Mouse (Mus musculus) embryonic fibroblast, embryonic 13.5 days (primary cell): ENCODE results near the gene Mroh9. TPM values are rescaled to one million over a fixed set of nuclear protein-coding genes. Genes with fewer than 3 reads are reported as not detected.
A peak's percentile ranks its signal among the peaks of the same experiment; 100 is the strongest.

Experiments
- H3K27ac ChIP-seq: 2 replicates; pipeline ENCODE4 v1.5.1; 2012; ENCODE audit warnings: low read length, control low read depth, inconsistent platforms; ENCODE audit not compliant: insufficient read depth
- H3K4me1 ChIP-seq: 2 replicates; pipeline ENCODE4 v1.6.1; 2011; ENCODE audit warnings: low read length; ENCODE audit not compliant: control insufficient read depth, insufficient read depth
- H3K4me3 ChIP-seq: 2 replicates; pipeline ENCODE4 v1.5.1; 2011; ENCODE audit warnings: mild to moderate bottlenecking, control low read depth, low read length; ENCODE audit not compliant: insufficient read depth
- CTCF ChIP-seq: IDR thresholded peaks from 2 replicates; pipeline ENCODE4 v1.5.1; 2011; ENCODE audit warnings: mild to moderate bottlenecking, control low read depth, low read length, moderate library complexity, borderline replicate concordance; ENCODE audit not compliant: insufficient read depth
- POLR2A ChIP-seq: IDR thresholded peaks from 2 replicates; pipeline ENCODE4 v1.6.1; 2011; ENCODE audit warnings: low read depth, mild to moderate bottlenecking, control low read depth, low read length, moderate library complexity
- polyA plus RNA-seq: library from polyadenylated mRNA; stranded (reverse); fragments of >200 nt; gene quantifications from 2 replicates; pipeline ENCODE4 v1.2.4, GENCODE M21; 2011; ENCODE audit warnings: low read depth; ENCODE audit not compliant: missing spikeins, insufficient read length

The Mroh9 gene
- not detected in 2 replicates for polyA plus RNA-seq

DNA sequence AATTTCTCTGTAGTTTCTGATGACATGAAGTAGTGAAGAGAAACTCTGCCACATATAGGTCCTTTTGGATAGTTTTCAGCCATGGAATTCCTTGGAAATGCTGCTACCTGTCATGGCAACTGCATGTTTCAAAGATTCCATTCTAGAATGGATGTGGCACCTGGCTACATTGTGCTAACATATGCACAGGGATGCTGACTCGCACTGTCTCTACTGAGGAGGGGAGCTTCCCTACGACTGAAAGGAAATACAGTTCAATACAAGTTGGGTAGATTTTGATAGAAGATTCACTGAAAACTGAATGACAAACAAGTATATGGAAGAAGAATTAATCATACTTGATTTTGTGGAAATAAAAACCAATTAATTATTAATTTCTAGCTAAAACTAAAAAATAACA, at the start of gene Mroh9:
TSS of gene Mroh9 (minus strand) at position 101 of the 400 bp plus-strand sequence.
- TF ChIP-seq CTCF (no peak), POLR2A (no peak)
- no peak within 1 kb of the TSS for H3K4me3 ChIP-seq
- H3K4me1 ChIP-seq: no peaks in the 10 kb centered on the region
- no peak within 1 kb of the TSS for H3K27ac ChIP-seq

- TF ChIP-seq POLR2A: no peak
- no peak for TF ChIP-seq CTCF
- Histone ChIP-seq H3K27ac (peak overlapping the region; percentile 10), H3K4me3 (no peak overlapping the region), H3K4me1 (peaks cover 7% of the 10 kb centered on the region)
Measured at GRCm38 (mm10) chr1:163129976-163130375, 44.5 kb upstream of the Mroh9 start.

- no peak overlapping the region for H3K4me3 ChIP-seq
- TF ChIP-seq CTCF: no peak
- no peak for TF ChIP-seq POLR2A
- H3K4me1 ChIP-seq: peaks cover 7% of the 10 kb centered on the region
- H3K27ac ChIP-seq: peak overlapping the region; percentile 24
Measured at GRCm38 (mm10) chr1:163129129-163129900, 43.8 kb upstream of the Mroh9 start.

DNA sequence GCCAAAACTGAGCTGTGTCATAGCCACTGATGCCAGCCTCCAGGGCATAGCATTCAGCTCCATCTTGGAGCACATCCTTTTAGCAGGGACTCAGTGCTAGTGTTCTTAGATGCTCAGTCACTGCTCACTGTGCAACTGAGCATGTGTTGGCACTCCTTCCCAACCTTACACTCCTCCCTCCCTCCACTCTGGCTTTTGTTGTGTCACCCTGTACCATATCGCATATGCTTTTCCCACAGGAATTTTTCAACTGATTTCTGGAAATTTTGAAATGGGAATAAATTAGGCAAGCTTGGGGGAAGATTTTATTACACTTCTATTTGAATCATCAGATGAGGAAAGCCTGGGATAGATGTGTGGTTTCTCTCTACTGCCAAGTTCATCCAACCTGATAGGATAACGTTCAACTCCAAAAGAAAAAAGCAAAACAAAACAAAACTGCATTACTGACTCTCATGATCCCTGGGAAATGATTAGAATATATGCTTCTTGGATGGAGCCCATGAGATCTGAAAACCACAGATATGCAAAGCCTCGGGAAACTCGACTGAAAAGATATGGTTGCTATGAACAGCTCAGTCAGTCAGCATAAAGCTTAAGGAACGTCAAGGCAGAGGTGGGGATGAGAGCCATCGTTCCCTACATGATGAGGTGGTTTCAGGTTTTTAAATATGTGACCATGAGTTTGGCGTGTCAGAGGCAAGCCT, 40.9 kb upstream of the Mroh9 start:
- H3K4me3 ChIP-seq: no peak overlapping the region
- peaks cover 11% of the 10 kb centered on the region for H3K4me1 ChIP-seq
- H3K27ac ChIP-seq: peak overlapping the region; percentile 67
- TF ChIP-seq POLR2A (no peak; the same call in none of the 2 replicates), CTCF (no peak)

- TF ChIP-seq POLR2A: no peak
- no peak for TF ChIP-seq CTCF
- Histone ChIP-seq H3K4me3 (no peak overlapping the region), H3K27ac (no peak overlapping the region)
Measured at GRCm38 (mm10) chr1:163122414-163122813, 36.9 kb upstream of the Mroh9 start.

DNA sequence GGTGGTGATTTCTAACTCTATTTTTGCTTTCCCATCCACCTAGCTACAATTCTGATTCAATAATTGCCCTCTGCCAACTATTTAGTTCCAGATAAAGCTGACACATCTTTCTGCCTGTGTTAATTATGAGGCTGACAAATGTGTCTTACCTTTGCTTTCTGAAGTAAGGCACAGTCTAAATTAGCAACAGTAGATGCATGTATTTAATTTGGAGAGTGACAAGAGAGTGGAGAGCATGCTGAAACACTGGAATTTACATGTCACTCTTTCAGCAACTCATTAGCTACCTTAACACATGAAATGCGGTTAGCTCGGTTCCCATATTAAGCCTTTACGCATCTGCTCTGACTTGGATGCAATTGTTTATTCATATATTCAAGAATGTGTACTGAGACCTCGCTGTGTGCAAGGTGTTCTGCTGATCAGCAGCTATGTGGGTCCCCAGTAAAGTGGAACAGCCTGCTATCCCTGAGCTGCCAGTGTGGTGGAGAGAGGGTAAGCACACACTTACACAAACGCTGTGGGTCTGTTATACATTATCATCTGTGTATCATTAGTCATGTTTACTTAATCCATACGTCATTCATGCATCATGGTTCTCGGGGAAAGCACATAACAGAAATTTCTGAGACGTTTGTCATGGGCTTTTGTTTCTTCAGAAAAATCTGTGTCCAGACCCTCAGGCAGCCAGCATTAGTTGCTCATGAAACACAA, 28.1 kb upstream of the Mroh9 start:
- H3K27ac ChIP-seq: peak overlapping the region; percentile 89
- TF ChIP-seq POLR2A (no peak), CTCF (no peak)
- H3K4me1 ChIP-seq: peaks cover 14% of the 10 kb centered on the region
- H3K4me3 ChIP-seq: no peak overlapping the region

More at GRCm38 (mm10) chr1:163122414-163122813, 36.9 kb upstream of the Mroh9 start:
- peaks cover 9% of the 10 kb centered on the region for H3K4me1 ChIP-seq

DNA sequence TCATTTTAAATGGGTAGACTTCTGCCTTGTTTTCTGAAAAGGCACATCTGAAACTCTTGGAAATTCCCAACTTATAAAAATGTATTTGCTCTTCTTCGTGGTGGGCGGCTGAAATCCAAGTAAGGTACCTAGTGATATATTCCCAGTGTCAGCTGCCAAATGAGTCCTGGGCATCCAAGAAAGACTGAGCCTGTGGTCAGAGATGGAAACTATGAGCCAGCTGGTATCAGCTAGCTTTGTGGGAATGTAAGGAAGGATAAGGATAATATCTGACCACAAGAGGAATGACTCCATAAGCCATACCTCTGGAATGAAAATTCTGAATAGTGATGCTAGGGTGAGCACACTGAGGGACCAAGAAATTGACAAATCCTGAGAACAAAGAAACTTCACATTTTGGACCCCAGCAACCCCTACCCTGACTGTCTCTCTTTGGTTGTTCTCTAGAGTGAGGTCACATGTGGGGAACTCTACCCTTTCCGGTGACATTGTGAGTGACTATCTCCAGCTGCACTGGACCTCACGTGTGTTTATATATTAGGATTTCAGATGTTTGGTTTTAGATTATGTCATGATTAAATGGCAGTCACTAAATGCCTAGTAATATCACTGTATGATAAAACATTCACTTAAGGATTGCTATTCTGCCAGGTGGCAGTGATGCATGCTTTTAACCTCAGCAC, 27.2 kb upstream of the Mroh9 start:
- peaks cover 14% of the 10 kb centered on the region for H3K4me1 ChIP-seq
- H3K27ac ChIP-seq: peak overlapping the region; percentile 89
- no peak overlapping the region for H3K4me3 ChIP-seq
- TF ChIP-seq POLR2A: no peak
- no peak for TF ChIP-seq CTCF

- TF ChIP-seq CTCF (no peak), POLR2A (no peak)
- Histone ChIP-seq H3K4me1 (no peaks in the 10 kb centered on the region), H3K4me3 (no peak overlapping the region), H3K27ac (no peak overlapping the region)
Measured at GRCm38 (mm10) chr1:163104960-163105359, 19.5 kb upstream of the Mroh9 start.

- TF ChIP-seq POLR2A (no peak), CTCF (no peak)
- Histone ChIP-seq H3K4me1 (no peaks in the 10 kb centered on the region), H3K4me3 (no peak overlapping the region), H3K27ac (peak overlapping the region; percentile 42; the same call in 1 of the 2 replicates)
Measured at GRCm38 (mm10) chr1:163091438-163092155, 6.1 kb upstream of the Mroh9 start.
